In genomic region chr17:63184844-63185504, GRCm38 (mm10) we compare ENCODE assay signal across 15 mouse cellular contexts.
DNase-seq lines count a peak whose midpoint lies in the region; ATAC-seq lines count a peak whose summit lies in the region.
"Had no signal": no experiment of that assay in that cellular context is flagged by ENCODE, and none has a peak within 500 bp of the region (broad histone marks: within the 10 kb centered on the region; RNA-seq: fewer than 3 reads in every experiment).

No protein-coding gene starts in this region.

- ATAC-seq in limb, embryonic 11.5 days (ENCODE audit: insufficient number of reproducible peaks, low FRiP score, low TSS enrichment, low read depth), result no peak
- 0 out of 2 replicates have a peak, but pooled peaks have one; percentile 26 for ATAC-seq in forebrain, embryonic 14.5 days
- ATAC-seq in hindbrain, embryonic 13.5 days (ENCODE audit: low FRiP score), result peak; percentile 46; the same call in 1 of the 2 replicates
- 0 out of 2 replicates have a peak, but pooled peaks have one; percentile 12 for ATAC-seq in midbrain, embryonic 16.5 days
- ATAC-seq in inflammation-experienced regulatory T-cells, adult 6 months, result no peak
- no peak for ATAC-seq in erythroblast, adult 5-6 weeks (replicated peaks; ENCODE audit: low FRiP score, poor library complexity, severe bottlenecking)

- H3K27me3 ChIP-seq in limb, embryonic 11.5 days (ENCODE audit: control insufficient read depth, insufficient read depth, low read length), result no peaks in the 10 kb centered on the region
- H3K27me3 ChIP-seq in limb, embryonic 10.5 days (ENCODE audit: low read depth, poor library complexity, severe bottlenecking), result no peaks in the 10 kb centered on the region
- no peaks in the 10 kb centered on the region for H3K27me3 ChIP-seq in forebrain, embryonic 14.5 days (replicated peaks; ENCODE audit: control insufficient read depth, insufficient read depth, low read length)
- H3K27me3 ChIP-seq in hindbrain, embryonic 13.5 days, result 0 out of 2 replicates have a peak, but pooled peaks cover 3% of the 10 kb centered on the region
- no peaks in the 10 kb centered on the region for H3K27me3 ChIP-seq in midbrain, embryonic 16.5 days (ENCODE audit: control insufficient read depth, insufficient read depth, low read depth, low read length)
- H3K27me3 ChIP-seq: embryonic facial prominence, embryonic 12.5 days; heart, embryonic 12.5 days; limb, embryonic 15.5 days; megakaryocyte, embryonic 14.5 days had no signal

- H3K4me3 ChIP-seq in limb, embryonic 11.5 days (ENCODE audit: low read depth, low read length), result no peak overlapping the region
- H3K4me3 ChIP-seq in limb, embryonic 10.5 days, result no peak overlapping the region
- no peak overlapping the region for H3K4me3 ChIP-seq in forebrain, embryonic 14.5 days (ENCODE audit: low read depth, low read length)
- H3K4me3 ChIP-seq in hindbrain, embryonic 13.5 days, result no peak overlapping the region
- H3K4me3 ChIP-seq in midbrain, embryonic 16.5 days (ENCODE audit: low read depth, low read length), result no peak overlapping the region
- H3K4me3 ChIP-seq: embryonic facial prominence, embryonic 12.5 days; heart, embryonic 12.5 days; limb, embryonic 15.5 days; megakaryocyte, embryonic 14.5 days had no signal

- 62% methylated on average over 10 of the region's 10 CpGs for WGBS in limb, embryonic 11.5 days
- WGBS in limb, embryonic 10.5 days, result 64% methylated on average over 10 of the region's 10 CpGs
- 30% methylated on average over 10 of the region's 10 CpGs for WGBS in forebrain, embryonic 14.5 days
- WGBS in hindbrain, embryonic 13.5 days, result 31% methylated on average over 10 of the region's 10 CpGs
- WGBS in midbrain, embryonic 16.5 days, result 29% methylated on average over 10 of the region's 10 CpGs

- H3K4me1 ChIP-seq in limb, embryonic 11.5 days (ENCODE audit: control insufficient read depth, insufficient read depth, low read length), result no peaks in the 10 kb centered on the region
- H3K4me1 ChIP-seq in limb, embryonic 10.5 days, result 0 out of 2 replicates have a peak, but pooled peaks cover 3% of the 10 kb centered on the region
- H3K4me1 ChIP-seq in forebrain, embryonic 14.5 days (ENCODE audit: control insufficient read depth, insufficient read depth, low read length), result peaks cover 12% of the 10 kb centered on the region
- peaks cover 17% of the 10 kb centered on the region for H3K4me1 ChIP-seq in hindbrain, embryonic 13.5 days (replicated peaks)
- peaks cover 7% of the 10 kb centered on the region for H3K4me1 ChIP-seq in midbrain, embryonic 16.5 days (ENCODE audit: control insufficient read depth, insufficient read depth, low read length)
- H3K4me1 ChIP-seq: embryonic facial prominence, embryonic 12.5 days; limb, embryonic 15.5 days had no signal

- no peaks in the 10 kb centered on the region for H3K36me3 ChIP-seq in limb, embryonic 11.5 days (ENCODE audit: control insufficient read depth, insufficient read depth, low read length)
- no peaks in the 10 kb centered on the region for H3K36me3 ChIP-seq in limb, embryonic 10.5 days
- no peaks in the 10 kb centered on the region for H3K36me3 ChIP-seq in forebrain, embryonic 14.5 days (ENCODE audit: control insufficient read depth, insufficient read depth, low read length)
- H3K36me3 ChIP-seq in hindbrain, embryonic 13.5 days, result no peaks in the 10 kb centered on the region
- no peaks in the 10 kb centered on the region for H3K36me3 ChIP-seq in midbrain, embryonic 16.5 days (ENCODE audit: control insufficient read depth, insufficient read depth, low read length)
- H3K36me3 ChIP-seq: embryonic facial prominence, embryonic 12.5 days; heart, embryonic 12.5 days; limb, embryonic 15.5 days had no signal

- no peak overlapping the region for H3K9ac ChIP-seq in limb, embryonic 11.5 days (ENCODE audit: low read length)
- H3K9ac ChIP-seq in forebrain, embryonic 14.5 days (ENCODE audit: low read length), result no peak overlapping the region
- no peak overlapping the region for H3K9ac ChIP-seq in hindbrain, embryonic 13.5 days
- 0 out of 2 replicates have a peak overlapping the region, but pooled peaks have one; percentile 14 for H3K9ac ChIP-seq in midbrain, embryonic 16.5 days (ENCODE audit: low read depth, low read length)
- H3K9ac ChIP-seq: embryonic facial prominence, embryonic 12.5 days; heart, embryonic 12.5 days; limb, embryonic 15.5 days had no signal

- H3K9me3 ChIP-seq in limb, embryonic 11.5 days (ENCODE audit: control insufficient read depth, low read length), result no peaks in the 10 kb centered on the region
- H3K9me3 ChIP-seq in limb, embryonic 10.5 days (replicated peaks), result no peaks in the 10 kb centered on the region
- no peaks in the 10 kb centered on the region for H3K9me3 ChIP-seq in forebrain, embryonic 14.5 days (replicated peaks; ENCODE audit: control insufficient read depth, low read length)
- no peaks in the 10 kb centered on the region for H3K9me3 ChIP-seq in hindbrain, embryonic 13.5 days
- no peaks in the 10 kb centered on the region for H3K9me3 ChIP-seq in midbrain, embryonic 16.5 days (replicated peaks; ENCODE audit: control insufficient read depth, low read length, poor library complexity, severe bottlenecking)
- H3K9me3 ChIP-seq: embryonic facial prominence, embryonic 12.5 days; G1E; heart, embryonic 12.5 days; limb, embryonic 15.5 days; megakaryocyte, embryonic 14.5 days had no signal

- H3K4me2 ChIP-seq in limb, embryonic 11.5 days (ENCODE audit: low read depth, severe bottlenecking), result no peak overlapping the region
- peak overlapping the region; percentile 33; the same call in 1 of the 2 replicates for H3K4me2 ChIP-seq in forebrain, embryonic 14.5 days (ENCODE audit: low read length)
- H3K4me2 ChIP-seq in hindbrain, embryonic 13.5 days, result no peak overlapping the region
- H3K4me2 ChIP-seq in midbrain, embryonic 16.5 days (ENCODE audit: low read length), result no peak overlapping the region
- H3K4me2 ChIP-seq: embryonic facial prominence, embryonic 12.5 days; heart, embryonic 12.5 days; limb, embryonic 15.5 days had no signal

- DNase-seq in limb, embryonic 11.5 days (ENCODE audit: low spot score), result peak; percentile 12
- DNase-seq in limb, embryonic 10.5 days (ENCODE audit: low spot score), result no peak
- DNase-seq in forebrain, embryonic 14.5 days (ENCODE audit: low spot score), result no peak
- DNase-seq: cerebellum, adult 18-20 months; kidney, adult 18-20 months; spleen, adult 18-20 months had no signal

- H3K27ac ChIP-seq in limb, embryonic 11.5 days (replicated peaks; ENCODE audit: low read depth, low read length), result no peak overlapping the region
- H3K27ac ChIP-seq in limb, embryonic 10.5 days, result no peak overlapping the region
- no peak overlapping the region for H3K27ac ChIP-seq in forebrain, embryonic 14.5 days (ENCODE audit: low read depth, low read length)
- no peak overlapping the region for H3K27ac ChIP-seq in hindbrain, embryonic 13.5 days
- no peak overlapping the region for H3K27ac ChIP-seq in midbrain, embryonic 16.5 days (ENCODE audit: low read length)
- H3K27ac ChIP-seq: embryonic facial prominence, embryonic 12.5 days; limb, embryonic 15.5 days had no signal

Comparison
In these comparisons a context has a peak if more than half of its experiments do, and no peak if none do; other contexts are left out.
1. ATAC-seq: peak in forebrain, embryonic 14.5 days (single experiment), hindbrain, embryonic 13.5 days (single experiment) and midbrain, embryonic 16.5 days (single experiment); none in limb, embryonic 11.5 days (single experiment), inflammation-experienced regulatory T-cells, adult 6 months (single experiment) and erythroblast, adult 5-6 weeks (single experiment).